Mouse (Mus musculus) ES-E14 (cell line): ENCODE data around the gene Aldh5a1. TPM values are rescaled to one million over a fixed set of nuclear protein-coding genes. Genes with fewer than 3 reads are reported as not detected.

Experiments used
- DNase-seq: peaks from one replicate; pipeline ENCODE4 v3.0.0-alpha.2; 2013; ENCODE audit warnings: low read depth, low spot score
- H3K27ac ChIP-seq: 2 replicates; pipeline ENCODE4 v1.5.1; 2012; ENCODE audit warnings: low read depth, mild to moderate bottlenecking, low read length, moderate library complexity, mixed read lengths; ENCODE audit not compliant: poor library complexity, insufficient read depth, severe bottlenecking
- H3K36me3 ChIP-seq: 2 replicates; pipeline ENCODE4 v1.6.1; 2012; ENCODE audit warnings: mild to moderate bottlenecking, low read length, moderate library complexity, mixed read lengths; ENCODE audit not compliant: control insufficient read depth, poor library complexity, insufficient read depth, severe bottlenecking
- H3K4me1 ChIP-seq, 2 experiments: fragments of 150-350 bp in 1 of 2; sonication (generic) in 1 of 2; 2 replicates each; pipeline ENCODE4 v1.6.1; 2012; ENCODE audit warnings: low read length in 2 of 2, mild to moderate bottlenecking in 1 of 2, mixed read lengths in 1 of 2; ENCODE audit not compliant: control insufficient read depth in 2 of 2, insufficient read depth in 2 of 2, poor library complexity in 1 of 2
- H3K4me3 ChIP-seq, 2 experiments: fragments of 150-350 bp in 1 of 2; sonication (generic) in 1 of 2; 2 replicates each; pipeline ENCODE4 v1.5.1; 2012; ENCODE audit warnings: low read length in 2 of 2, low read depth in 1 of 2, mild to moderate bottlenecking in 1 of 2, mixed read lengths in 1 of 2; ENCODE audit not compliant: insufficient read depth in 1 of 2, poor library complexity in 1 of 2, severe bottlenecking in 1 of 2
- H3K9ac ChIP-seq: 2 replicates; pipeline ENCODE4 v1.6.1; 2012; ENCODE audit warnings: low read depth, mild to moderate bottlenecking, low read length, mixed read lengths; ENCODE audit not compliant: poor library complexity, insufficient read depth, severe bottlenecking
- H3K9me3 ChIP-seq: fragments of 150-350 bp; sonication (generic); 2 replicates; pipeline ENCODE4 v1.6.1; 2012; ENCODE audit warnings: low read depth, mild to moderate bottlenecking, low read length; ENCODE audit not compliant: control insufficient read depth, insufficient read depth
- CHD2 ChIP-seq: IDR thresholded peaks from 2 replicates; pipeline ENCODE4 v1.6.1; 2014; ENCODE audit warnings: mild to moderate bottlenecking, low read depth, low read length, inconsistent platforms
- HCFC1 ChIP-seq: IDR thresholded peaks from 2 replicates; pipeline ENCODE4 v1.6.1; 2012; ENCODE audit warnings: low read length, inconsistent platforms, borderline replicate concordance; ENCODE audit not compliant: insufficient read depth
- MAFK ChIP-seq: IDR thresholded peaks from 2 replicates; pipeline ENCODE4 v1.6.1; 2014; ENCODE audit warnings: mild to moderate bottlenecking, low read depth, low read length, inconsistent platforms; ENCODE audit not compliant: insufficient read depth
- ZC3H11A ChIP-seq: IDR thresholded peaks from 2 replicates; pipeline ENCODE4 v1.6.1; 2012; ENCODE audit warnings: low read depth, mild to moderate bottlenecking, inconsistent platforms, low read length, borderline replicate concordance
- ZNF384 ChIP-seq: IDR thresholded peaks from 2 replicates; pipeline ENCODE4 v1.6.1; 2012; ENCODE audit warnings: low read depth, low read length, inconsistent platforms
- in situ Hi-C, 2 experiments: fragments of 600-800 bp; cut with MboI; formaldehyde crosslinking; loops; one replicate each; pipeline ENCODE4 v1.15.1; 2025; ENCODE audit warnings: low sequenced_read_pairs in 2 of 2, inconsistent platforms in 1 of 2; ENCODE audit not compliant: unreplicated experiment in 2 of 2
- total RNA-seq: library from RNA; depleted of rRNA; stranded (reverse); fragments of 300-350 nt; gene quantifications from 2 replicates; pipeline ENCODE4 v1.2.3, GENCODE M21; 2012

The Aldh5a1 gene
- total RNA-seq, 1 experiment = 2.3 TPM

DNA sequence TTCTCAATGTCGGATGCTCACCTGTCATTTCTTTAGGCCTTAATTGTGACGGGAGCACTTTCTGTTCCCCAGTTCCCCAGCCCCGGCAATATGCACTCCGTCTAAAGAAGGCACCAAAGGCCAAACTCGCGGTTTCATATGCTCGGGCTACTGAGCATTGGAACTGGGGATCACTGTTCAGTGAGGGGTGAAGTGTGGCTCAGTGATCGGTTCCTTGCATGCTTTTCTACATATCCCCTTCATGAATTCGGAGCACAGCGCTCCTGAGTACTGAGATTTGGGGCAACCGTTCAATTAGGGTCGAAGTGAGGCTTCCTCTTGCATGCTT is 342 bp upstream of the Aldh5a1 start:
- in situ Hi-C loops = no loop called here
- H3K4me3 ChIP-seq = peak overlapping the region; percentile 71 to 81
- no peak for TF ChIP-seq HCFC1
- TF ChIP-seq ZNF384 = no peak
- no peak for TF ChIP-seq ZC3H11A
- H3K36me3 ChIP-seq = no peaks in the 10 kb centered on the region
- DNase-seq = no peak
- H3K9ac ChIP-seq = no peak overlapping the region
- no peaks in the 10 kb centered on the region for H3K4me1 ChIP-seq
- H3K27ac ChIP-seq = no peak overlapping the region
- H3K9me3 ChIP-seq = no peaks in the 10 kb centered on the region

GRCm38 (mm10) chr13:24936772-24937107 is 721 bp downstream of the Aldh5a1 start:
- H3K27ac ChIP-seq = no peak overlapping the region
- peak overlapping the region; percentile 71 to 81 for H3K4me3 ChIP-seq
- no peak for DNase-seq
- no peaks in the 10 kb centered on the region for H3K4me1 ChIP-seq
- no peak overlapping the region for H3K9ac ChIP-seq
- TF ChIP-seq HCFC1 (no peak), ZC3H11A (no peak), ZNF384 (no peak), MAFK (no peak), CHD2 (no peak)
- no peaks in the 10 kb centered on the region for H3K9me3 ChIP-seq
- H3K36me3 ChIP-seq = no peaks in the 10 kb centered on the region
- in situ Hi-C loops = no loop called here

- H3K27ac ChIP-seq = no peak overlapping the region
- no peaks in the 10 kb centered on the region for H3K36me3 ChIP-seq
- H3K9ac ChIP-seq = no peak overlapping the region
- no peak overlapping the region for H3K4me3 ChIP-seq
- no peaks in the 10 kb centered on the region for H3K4me1 ChIP-seq
- TF ChIP-seq ZNF384 = no peak
- TF ChIP-seq CHD2 = no peak
- no peak for TF ChIP-seq HCFC1
- TF ChIP-seq MAFK = no peak
- no peak for TF ChIP-seq ZC3H11A
- in situ Hi-C loops = no loop called here
- no peaks in the 10 kb centered on the region for H3K9me3 ChIP-seq
- DNase-seq = no peak
These were observed 4.3 kb downstream of the Aldh5a1 start for GRCm38 (mm10) chr13:24933199-24933598.

- H3K4me3 ChIP-seq = no peak overlapping the region
- DNase-seq = no peak
- TF ChIP-seq HCFC1 = no peak
- TF ChIP-seq MAFK = no peak
- no peak for TF ChIP-seq ZC3H11A
- TF ChIP-seq ZNF384 = no peak
- no peak for TF ChIP-seq CHD2
- no peaks in the 10 kb centered on the region for H3K9me3 ChIP-seq
- no peaks in the 10 kb centered on the region for H3K4me1 ChIP-seq
- in situ Hi-C loops = no loop called here
- H3K9ac ChIP-seq = no peak overlapping the region
- no peak overlapping the region for H3K27ac ChIP-seq
- H3K36me3 ChIP-seq = no peaks in the 10 kb centered on the region
These were observed 6.9 kb downstream of the Aldh5a1 start for GRCm38 (mm10) chr13:24930591-24930990.

GRCm38 (mm10) chr13:24923991-24924390 is 13.5 kb downstream of the Aldh5a1 start:
- DNase-seq = no peak
- Histone ChIP-seq H3K9me3 (no peaks in the 10 kb centered on the region), H3K4me1 (no peaks in the 10 kb centered on the region), H3K27ac (no peak overlapping the region), H3K36me3 (no peaks in the 10 kb centered on the region), H3K9ac (no peak overlapping the region), H3K4me3 (no peak overlapping the region)
- TF ChIP-seq HCFC1 = no peak
- TF ChIP-seq MAFK = no peak
- no peak for TF ChIP-seq ZNF384
- TF ChIP-seq CHD2 = no peak
- TF ChIP-seq ZC3H11A = no peak
- in situ Hi-C loops = no loop called here
